Mouse (Mus musculus) liver, embryonic 14.5 days (tissue): ENCODE data around the gene Jam2. TPM values are rescaled to one million over a fixed set of nuclear protein-coding genes. Genes with fewer than 3 reads are reported as not detected.
A peak's percentile ranks its signal among the peaks of the same experiment; 100 is the strongest.

Source experiments
- ATAC-seq: fragments of 200-750 bp; cut with Nextera tagmentation; 2 replicates; pipeline ENCODE4 v1.8.0; 2017; ENCODE audit warnings: moderate number of reproducible peaks, mild to moderate bottlenecking, moderate library complexity; ENCODE audit not compliant: insufficient read depth
- DNase-seq, 3 experiments: peaks; one replicate each; pipeline ENCODE4 v3.0.0-alpha.2; 2012 to 2013; ENCODE audit warnings: low read depth in 3 of 3, low spot score in 3 of 3
- H3K27ac ChIP-seq: fragments of 300-500 bp; sonication (generic); 2 replicates; pipeline ENCODE4 v1.5.1; 2014; ENCODE audit warnings: moderate library complexity, mild to moderate bottlenecking, control low read depth, inconsistent platforms
- H3K27me3 ChIP-seq: fragments of 300-500 bp; sonication (generic); 2 replicates; pipeline ENCODE4 v1.6.1; 2014; ENCODE audit warnings: mild to moderate bottlenecking, low read length, moderate library complexity; ENCODE audit not compliant: control insufficient read depth, insufficient read depth
- H3K36me3 ChIP-seq: fragments of 300-500 bp; sonication (generic); replicated peaks from 2 replicates; pipeline ENCODE4 v1.6.1; 2014; ENCODE audit warnings: low read depth; ENCODE audit not compliant: control insufficient read depth, insufficient read depth
- H3K4me1 ChIP-seq, 2 experiments: fragments of 200-500 bp in 1 of 2; fragments of 300-500 bp in 1 of 2; sonication (generic) in 1 of 2; replicated peaks; 2 replicates each; pipeline ENCODE4 v1.6.1; 2012 to 2014; ENCODE audit warnings: antibody characterized with exemption in 1 of 2, inconsistent platforms in 1 of 2, low read length in 1 of 2; ENCODE audit not compliant: control insufficient read depth in 2 of 2, insufficient read depth in 2 of 2
- H3K4me2 ChIP-seq: fragments of 300-500 bp; sonication (generic); 2 replicates; pipeline ENCODE4 v1.6.1; 2014; ENCODE audit warnings: low read depth, mild to moderate bottlenecking, control low read depth, moderate library complexity
- H3K4me3 ChIP-seq, 2 experiments: fragments of 200-500 bp in 1 of 2; fragments of 300-500 bp in 1 of 2; sonication (generic) in 1 of 2; 2 replicates each; pipeline ENCODE4 v1.5.1; 2012 to 2014; ENCODE audit warnings: low read depth in 2 of 2, low read length in 2 of 2, mild to moderate bottlenecking in 2 of 2, control low read depth in 1 of 2, inconsistent platforms in 1 of 2, moderate library complexity in 1 of 2; ENCODE audit not compliant: insufficient read depth in 1 of 2
- H3K9ac ChIP-seq: fragments of 300-500 bp; sonication (generic); replicated peaks from 2 replicates; pipeline ENCODE4 v1.6.1; 2014; ENCODE audit warnings: mild to moderate bottlenecking, control low read depth, moderate library complexity
- H3K9me3 ChIP-seq: fragments of 300-500 bp; sonication (generic); 2 replicates; pipeline ENCODE4 v1.6.1; 2016; ENCODE audit warnings: low read length, mixed read lengths; ENCODE audit not compliant: control insufficient read depth
- CTCF ChIP-seq: IDR thresholded peaks from 2 replicates; pipeline ENCODE4 v1.5.1; 2016; ENCODE audit warnings: antibody characterized with exemption, low read depth, control low read depth
- EP300 ChIP-seq: IDR thresholded peaks from 2 replicates; pipeline ENCODE4 v1.6.1; 2016; ENCODE audit warnings: antibody characterized with exemption, low read depth
- WGBS: fragments of 180-500 bp; shearing (Covaris S2); extraction: QIAGEN DNeasy Blood & Tissue Kit; methylation state at CpG from one replicate; pipeline ENCODE4 v1.1.7; 2014; ENCODE audit not compliant: insufficient replicate concordance; 5-methylcytosine and 5-hydroxymethylcytosine counted together
- polyA plus RNA-seq, 2 experiments: library from polyadenylated mRNA; depleted of rRNA in 1 of 2; stranded (reverse) in 1 of 2; unstranded in 1 of 2; fragments of >200 nt; fragmentation: Nextera tagmentation in 1 of 2; extraction: Ambion mirVana in 1 of 2; gene quantifications; 2 replicates each; pipeline versions ENCODE4 v1.2.1 to v1.2.3; 2012 to 2014

Gene Jam2
- polyA plus RNA-seq, 2 experiments = 0.87 to 1.7 TPM

DNA sequence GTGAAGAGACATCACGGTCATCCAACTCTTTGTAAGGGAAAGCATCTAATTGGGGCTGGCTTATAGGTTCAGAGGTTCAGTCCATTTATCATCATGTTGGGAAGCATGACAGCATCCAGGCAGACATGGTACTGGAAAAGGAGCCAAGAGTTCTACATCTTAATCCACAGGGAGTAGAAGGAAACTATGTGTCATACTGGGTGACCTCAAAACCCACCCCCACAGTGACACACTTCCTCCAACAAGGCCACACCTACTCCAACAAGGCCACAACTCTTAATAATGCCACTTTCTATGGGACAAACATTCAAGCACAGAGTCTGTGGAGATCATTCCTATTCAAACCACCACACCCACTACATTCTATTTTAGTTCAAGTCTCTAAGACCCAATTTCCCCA is 36.3 kb downstream of the Jam2 start:
- Histone ChIP-seq H3K4me3 (no peak overlapping the region), H3K9ac (no peak overlapping the region), H3K9me3 (no peaks in the 10 kb centered on the region), H3K4me1 (peaks cover 0 to 2% of the 10 kb centered on the region in 2 experiments; a peak in 2 of 4 replicates), H3K27ac (no peak overlapping the region), H3K4me2 (no peak overlapping the region), H3K27me3 (no peaks in the 10 kb centered on the region), H3K36me3 (no peaks in the 10 kb centered on the region)
- DNase-seq = no peak
- TF ChIP-seq EP300 (no peak), CTCF (no peak)
- 68% methylated on average over 1 of the region's 1 CpGs for WGBS
- ATAC-seq = no peak

DNA sequence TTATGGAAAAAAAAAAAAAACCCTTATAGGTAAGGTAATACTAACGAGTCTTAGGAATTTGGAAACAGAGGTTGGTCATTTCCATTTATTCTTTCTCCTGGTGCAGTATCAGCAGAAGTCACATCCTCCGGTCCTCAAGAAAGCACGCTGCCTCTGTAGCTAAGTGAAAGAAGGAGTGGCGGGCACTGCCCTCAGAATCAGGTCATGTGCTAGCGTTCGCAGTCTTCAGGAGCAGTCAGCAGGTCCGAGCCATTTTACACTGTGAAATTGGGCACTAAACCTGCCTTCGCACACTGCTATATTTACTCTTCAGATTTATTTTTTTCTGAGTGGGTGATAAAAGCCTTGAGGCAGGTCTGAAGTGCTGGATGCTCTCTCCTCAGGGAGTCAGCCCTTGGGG is 39.9 kb downstream of the Jam2 start:
- Histone ChIP-seq H3K27ac (no peak overlapping the region), H3K4me1 (peaks cover 0 to 2% of the 10 kb centered on the region in 2 experiments; a peak in 1 of 4 replicates), H3K9me3 (no peaks in the 10 kb centered on the region), H3K4me2 (no peak overlapping the region), H3K27me3 (no peaks in the 10 kb centered on the region), H3K36me3 (no peaks in the 10 kb centered on the region), H3K4me3 (no peak overlapping the region), H3K9ac (no peak overlapping the region)
- WGBS = 54% methylated on average over 8 of the region's 8 CpGs
- TF ChIP-seq EP300 = no peak
- TF ChIP-seq CTCF = no peak
- ATAC-seq (no peak), DNase-seq (no peak)

DNA sequence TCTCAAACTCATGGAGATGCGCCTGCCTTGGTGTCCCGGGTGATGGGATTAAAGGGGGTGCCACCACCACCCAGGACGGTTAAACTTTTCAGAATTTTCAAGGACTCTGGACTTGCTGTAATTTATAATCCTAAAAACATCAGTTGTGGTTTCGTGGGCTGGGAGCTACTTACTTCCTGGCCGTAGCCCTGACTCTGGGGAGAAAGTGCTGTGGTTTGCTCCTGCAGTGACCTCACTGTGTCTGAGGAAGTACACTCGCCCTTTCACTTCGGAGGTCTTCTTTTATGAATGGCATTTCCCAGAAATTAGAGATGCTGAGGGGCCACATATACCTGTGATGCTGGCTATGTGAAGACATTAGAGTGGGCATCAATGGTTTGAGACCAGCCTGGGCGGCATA is 40.6 kb downstream of the Jam2 start:
- Histone ChIP-seq H3K9me3 (no peaks in the 10 kb centered on the region), H3K4me1 (peaks cover 0 to 2% of the 10 kb centered on the region in 2 experiments; a peak in 1 of 4 replicates), H3K4me3 (no peak overlapping the region), H3K27me3 (no peaks in the 10 kb centered on the region), H3K36me3 (no peaks in the 10 kb centered on the region), H3K4me2 (0 out of 2 replicates have a peak overlapping the region, but pooled peaks have one; percentile 8), H3K27ac (no peak overlapping the region), H3K9ac (no peak overlapping the region)
- TF ChIP-seq CTCF (no peak), EP300 (no peak)
- 21% methylated on average over 8 of the region's 8 CpGs for WGBS
- no peak for DNase-seq
- no peak for ATAC-seq

DNA sequence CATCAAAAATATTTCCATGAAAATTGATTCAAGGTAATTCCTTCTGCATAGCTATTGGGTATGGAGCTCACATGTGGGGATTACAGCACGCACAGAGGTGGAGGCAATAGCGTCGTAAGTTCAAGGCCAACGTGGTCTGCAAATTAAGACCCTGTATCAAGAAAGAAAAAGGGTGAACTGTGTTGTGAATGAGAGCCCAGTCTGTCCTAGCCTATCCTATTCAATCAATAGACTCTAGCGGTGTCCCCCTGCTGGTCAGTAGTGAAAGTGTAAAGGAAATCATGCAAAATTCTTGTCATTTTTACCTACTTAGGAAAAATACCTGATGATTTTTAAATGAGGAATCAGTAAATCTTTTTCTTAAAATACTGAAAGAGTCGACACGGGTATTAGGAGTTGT is 43.5 kb downstream of the Jam2 start:
- H3K9ac ChIP-seq = no peak overlapping the region
- no peaks in the 10 kb centered on the region for H3K9me3 ChIP-seq
- no peaks in the 10 kb centered on the region for H3K4me1 ChIP-seq
- WGBS = 29% methylated on average over 7 of the region's 7 CpGs
- H3K27ac ChIP-seq = no peak overlapping the region
- ATAC-seq = no peak
- H3K4me3 ChIP-seq = no peak overlapping the region
- no peak overlapping the region for H3K4me2 ChIP-seq
- H3K27me3 ChIP-seq = no peaks in the 10 kb centered on the region
- DNase-seq = peak in 2 of 3 experiments; percentile 17
- no peak for TF ChIP-seq EP300
- peak; percentile 55; the same call in 1 of the 2 replicates for TF ChIP-seq CTCF
- no peaks in the 10 kb centered on the region; the same call in 1 of the 2 replicates for H3K36me3 ChIP-seq

DNA sequence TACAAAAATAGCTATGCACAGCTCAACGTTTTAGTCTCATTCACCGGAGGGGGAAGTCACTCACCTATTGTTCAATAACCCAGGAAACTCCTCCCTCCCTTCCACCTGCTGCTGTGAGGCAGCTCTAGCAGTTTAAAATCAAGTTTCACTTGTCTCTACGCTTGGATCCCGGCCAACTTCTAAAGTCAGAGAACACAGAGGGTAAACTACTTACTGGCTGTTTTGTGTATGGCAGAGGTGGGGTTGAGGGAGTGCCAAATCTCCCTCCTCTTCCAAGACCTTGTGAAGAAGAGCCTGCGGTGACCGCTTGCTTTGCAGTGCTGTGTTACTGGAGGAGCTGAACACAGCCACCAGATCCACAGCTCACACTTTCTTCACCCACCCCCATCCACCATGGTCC is 51.1 kb downstream of the Jam2 start:
- Histone ChIP-seq H3K9ac (no peak overlapping the region), H3K4me1 (no peaks in the 10 kb centered on the region), H3K27me3 (no peaks in the 10 kb centered on the region), H3K27ac (no peak overlapping the region), H3K4me3 (no peak overlapping the region), H3K36me3 (peaks cover 36% of the 10 kb centered on the region), H3K9me3 (no peaks in the 10 kb centered on the region), H3K4me2 (no peak overlapping the region)
- TF ChIP-seq CTCF (no peak), EP300 (no peak)
- 69% methylated on average over 6 of the region's 6 CpGs for WGBS
- DNase-seq (no peak), ATAC-seq (no peak)

DNA sequence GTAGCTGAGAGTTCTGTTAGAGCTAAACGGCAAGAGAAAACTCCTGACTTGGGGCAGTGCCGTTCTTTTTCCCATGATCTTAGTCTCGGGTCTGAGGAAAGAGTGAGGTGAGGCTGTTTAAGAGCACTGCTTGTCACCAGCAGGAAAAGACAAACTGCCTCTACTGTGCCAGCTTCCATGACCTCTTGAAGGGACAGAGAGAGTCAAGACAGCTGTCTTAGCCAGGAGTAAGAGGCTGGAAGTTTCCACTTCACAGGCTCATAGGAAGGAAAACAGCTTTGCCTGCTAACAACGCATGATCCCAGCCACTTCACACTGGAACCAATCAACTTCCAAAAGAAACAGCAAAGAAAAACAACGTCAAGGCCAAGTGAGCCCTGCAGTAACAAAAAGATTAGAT is 57.8 kb downstream of the Jam2 start:
- Histone ChIP-seq H3K27me3 (no peaks in the 10 kb centered on the region), H3K9me3 (no peaks in the 10 kb centered on the region), H3K9ac (no peak overlapping the region), H3K36me3 (peaks cover 40% of the 10 kb centered on the region), H3K4me1 (peaks cover 0 to 10% of the 10 kb centered on the region in 2 experiments; a peak in 3 of 4 replicates), H3K4me3 (no peak overlapping the region), H3K4me2 (no peak overlapping the region), H3K27ac (no peak overlapping the region)
- no peak for DNase-seq
- 84% methylated on average over 5 of the region's 5 CpGs for WGBS
- no peak for ATAC-seq
- TF ChIP-seq EP300 (no peak), CTCF (no peak)
